Mouse (Mus musculus): Measurements from ENCODE around the gene Gm20696. TPM values are rescaled to one million over a fixed set of nuclear protein-coding genes. Genes with fewer than 3 reads are reported as not detected.

Gm20696 gene
- polyA plus RNA-seq, 1 experiment from 2014 or later = 1.9 TPM

- Histone ChIP-seq H3K27me3 (ENCODE audit: control insufficient read depth, insufficient read depth, low read length) (no peaks in the 10 kb centered on the region), H3K36me3 (ENCODE audit: control insufficient read depth, insufficient read depth, low read length) (no peaks in the 10 kb centered on the region), H3K9ac (ENCODE audit: low read length) (no peak overlapping the region), H3K9me3 (replicated peaks; ENCODE audit: control insufficient read depth, low read length) (no peaks in the 10 kb centered on the region), H3K4me2 (ENCODE audit: low read depth, low read length) (no peak overlapping the region), H3K27ac (ENCODE audit: low read length) (no peak overlapping the region), H3K4me3 (replicated peaks; ENCODE audit: low read length) (no peak overlapping the region), H3K4me1 (ENCODE audit: control insufficient read depth, insufficient read depth, low read length) (peaks cover 4% of the 10 kb centered on the region; the same call in 1 of the 2 replicates)
- no peak for ATAC-seq (ENCODE audit: insufficient read depth, low FRiP score)
- 71% methylated on average over 6 of the region's 6 CpGs for WGBS
Observed at GRCm38 (mm10) chr6:99228336-99228870, 438.2 kb downstream of the Gm20696 start.

GRCm38 (mm10) chr6:99221147-99221546 is 445.4 kb downstream of the Gm20696 start:
- no peaks in the 10 kb centered on the region for H3K9me3 ChIP-seq (replicated peaks; ENCODE audit: control insufficient read depth, low read length)
- no peak overlapping the region for H3K4me2 ChIP-seq (ENCODE audit: low read depth, low read length)
- no peaks in the 10 kb centered on the region for H3K36me3 ChIP-seq (ENCODE audit: control insufficient read depth, insufficient read depth, low read length)
- H3K27ac ChIP-seq (ENCODE audit: low read length) = no peak overlapping the region
- H3K4me1 ChIP-seq (ENCODE audit: control insufficient read depth, insufficient read depth, low read length) = peaks cover 11% of the 10 kb centered on the region
- no peak overlapping the region for H3K4me3 ChIP-seq (replicated peaks; ENCODE audit: low read length)
- no peak for ATAC-seq (ENCODE audit: insufficient read depth, low FRiP score)
- H3K27me3 ChIP-seq (ENCODE audit: control insufficient read depth, insufficient read depth, low read length) = no peaks in the 10 kb centered on the region
- 73% methylated on average over 5 of the region's 5 CpGs for WGBS
- no peak overlapping the region for H3K9ac ChIP-seq (ENCODE audit: low read length)

- H3K4me2 ChIP-seq (ENCODE audit: low read depth, low read length) = no peak overlapping the region
- H3K27me3 ChIP-seq (ENCODE audit: control insufficient read depth, insufficient read depth, low read length) = no peaks in the 10 kb centered on the region
- H3K27ac ChIP-seq (ENCODE audit: low read length) = no peak overlapping the region
- no peak overlapping the region for H3K9ac ChIP-seq (ENCODE audit: low read length)
- no peak for ATAC-seq (ENCODE audit: insufficient read depth, low FRiP score)
- no peaks in the 10 kb centered on the region for H3K36me3 ChIP-seq (ENCODE audit: control insufficient read depth, insufficient read depth, low read length)
- no peaks in the 10 kb centered on the region for H3K9me3 ChIP-seq (replicated peaks; ENCODE audit: control insufficient read depth, low read length)
- peaks cover 11% of the 10 kb centered on the region for H3K4me1 ChIP-seq (ENCODE audit: control insufficient read depth, insufficient read depth, low read length)
- 93% methylated on average over 3 of the region's 3 CpGs for WGBS
- no peak overlapping the region for H3K4me3 ChIP-seq (replicated peaks; ENCODE audit: low read length)
Observed at GRCm38 (mm10) chr6:99220472-99220871, 446.1 kb downstream of the Gm20696 start.

GRCm38 (mm10) chr6:99217846-99218245 is 448.8 kb downstream of the Gm20696 start:
- Histone ChIP-seq H3K36me3 (ENCODE audit: control insufficient read depth, insufficient read depth, low read length) (no peaks in the 10 kb centered on the region), H3K4me1 (ENCODE audit: control insufficient read depth, insufficient read depth, low read length) (peaks cover 6% of the 10 kb centered on the region), H3K9me3 (replicated peaks; ENCODE audit: control insufficient read depth, low read length) (no peaks in the 10 kb centered on the region), H3K27me3 (ENCODE audit: control insufficient read depth, insufficient read depth, low read length) (no peaks in the 10 kb centered on the region), H3K4me3 (replicated peaks; ENCODE audit: low read length) (no peak overlapping the region), H3K4me2 (ENCODE audit: low read depth, low read length) (no peak overlapping the region), H3K27ac (ENCODE audit: low read length) (no peak overlapping the region), H3K9ac (ENCODE audit: low read length) (no peak overlapping the region)
- WGBS = 63% methylated on average over 2 of the region's 2 CpGs
- ATAC-seq (ENCODE audit: insufficient read depth, low FRiP score) = peak; percentile 58; the same call in 1 of the 2 replicates

GRCm38 (mm10) chr6:99217155-99217554 is 449.4 kb downstream of the Gm20696 start:
- 86% methylated on average over 7 of the region's 7 CpGs for WGBS
- no peaks in the 10 kb centered on the region for H3K9me3 ChIP-seq (replicated peaks; ENCODE audit: control insufficient read depth, low read length)
- ATAC-seq (ENCODE audit: insufficient read depth, low FRiP score) = no peak
- H3K27me3 ChIP-seq (ENCODE audit: control insufficient read depth, insufficient read depth, low read length) = no peaks in the 10 kb centered on the region
- no peak overlapping the region for H3K27ac ChIP-seq (ENCODE audit: low read length)
- H3K4me2 ChIP-seq (ENCODE audit: low read depth, low read length) = no peak overlapping the region
- H3K9ac ChIP-seq (ENCODE audit: low read length) = no peak overlapping the region
- no peaks in the 10 kb centered on the region for H3K36me3 ChIP-seq (ENCODE audit: control insufficient read depth, insufficient read depth, low read length)
- peaks cover 6% of the 10 kb centered on the region for H3K4me1 ChIP-seq (ENCODE audit: control insufficient read depth, insufficient read depth, low read length)
- H3K4me3 ChIP-seq (replicated peaks; ENCODE audit: low read length) = no peak overlapping the region

GRCm38 (mm10) chr6:99212461-99212860 is 454.1 kb downstream of the Gm20696 start:
- H3K4me2 ChIP-seq (ENCODE audit: low read depth, low read length) = no peak overlapping the region
- no peaks in the 10 kb centered on the region for H3K27me3 ChIP-seq (ENCODE audit: control insufficient read depth, insufficient read depth, low read length)
- no peak overlapping the region for H3K9ac ChIP-seq (ENCODE audit: low read length)
- H3K4me3 ChIP-seq (replicated peaks; ENCODE audit: low read length) = no peak overlapping the region
- WGBS = 79% methylated on average over 4 of the region's 4 CpGs
- ATAC-seq (ENCODE audit: insufficient read depth, low FRiP score) = no peak
- H3K36me3 ChIP-seq (ENCODE audit: control insufficient read depth, insufficient read depth, low read length) = no peaks in the 10 kb centered on the region
- H3K9me3 ChIP-seq (replicated peaks; ENCODE audit: control insufficient read depth, low read length) = no peaks in the 10 kb centered on the region
- H3K27ac ChIP-seq (ENCODE audit: low read length) = no peak overlapping the region
- peaks cover 4% of the 10 kb centered on the region for H3K4me1 ChIP-seq (ENCODE audit: control insufficient read depth, insufficient read depth, low read length)

- H3K27me3 ChIP-seq (ENCODE audit: control insufficient read depth, insufficient read depth, low read length) = no peaks in the 10 kb centered on the region
- H3K9me3 ChIP-seq (replicated peaks; ENCODE audit: control insufficient read depth, low read length) = no peaks in the 10 kb centered on the region
- no peak overlapping the region for H3K9ac ChIP-seq (ENCODE audit: low read length)
- H3K4me2 ChIP-seq (ENCODE audit: low read depth, low read length) = no peak overlapping the region
- no peak for ATAC-seq (ENCODE audit: insufficient read depth, low FRiP score)
- H3K36me3 ChIP-seq (ENCODE audit: control insufficient read depth, insufficient read depth, low read length) = no peaks in the 10 kb centered on the region
- no peak overlapping the region for H3K27ac ChIP-seq (ENCODE audit: low read length)
- H3K4me3 ChIP-seq (replicated peaks; ENCODE audit: low read length) = no peak overlapping the region
- 74% methylated on average over 5 of the region's 5 CpGs for WGBS
- H3K4me1 ChIP-seq (ENCODE audit: control insufficient read depth, insufficient read depth, low read length) = peaks cover 7% of the 10 kb centered on the region
Observed at GRCm38 (mm10) chr6:99211663-99212333, 454.8 kb downstream of the Gm20696 start.

- Histone ChIP-seq H3K4me1 (ENCODE audit: control insufficient read depth, insufficient read depth, low read length) (peaks cover 20% of the 10 kb centered on the region), H3K9ac (ENCODE audit: low read length) (no peak overlapping the region), H3K4me2 (ENCODE audit: low read depth, low read length) (no peak overlapping the region), H3K4me3 (replicated peaks; ENCODE audit: low read length) (no peak overlapping the region), H3K27ac (ENCODE audit: low read length) (no peak overlapping the region), H3K9me3 (replicated peaks; ENCODE audit: control insufficient read depth, low read length) (no peaks in the 10 kb centered on the region), H3K27me3 (ENCODE audit: control insufficient read depth, insufficient read depth, low read length) (no peaks in the 10 kb centered on the region), H3K36me3 (ENCODE audit: control insufficient read depth, insufficient read depth, low read length) (no peaks in the 10 kb centered on the region)
- WGBS = 88% methylated on average over 7 of the region's 7 CpGs
- no peak for ATAC-seq (ENCODE audit: insufficient read depth, low FRiP score)
Observed at GRCm38 (mm10) chr6:99210161-99210560, 456.4 kb downstream of the Gm20696 start.

Data from stomach, embryonic 16.5 days (tissue).